Mouse (Mus musculus) liver, postnatal 0 days (tissue): ENCODE measurements at regions not wholly inside any gene's neighbourhood (a gene's known extent, or its start where the extent isn't known, plus 50 kb on each side); places are given as distances from the start of the nearest gene placed in this dataset.
A peak's percentile ranks its signal among the peaks of the same experiment; 100 is the strongest.

ENCODE experiments used
- ATAC-seq: fragments of 200-750 bp; cut with Nextera tagmentation; 2 replicates; pipeline ENCODE4 v1.8.0; 2017; ENCODE audit warnings: mild to moderate bottlenecking, moderate library complexity
- DNase-seq: peaks from one replicate; pipeline ENCODE4 v3.0.0-alpha.2; 2016
- H3K27ac ChIP-seq: fragments of 300-500 bp; sonication (generic); 2 replicates; pipeline ENCODE4 v1.5.1; 2014; ENCODE audit warnings: antibody characterized with exemption, moderate library complexity, mild to moderate bottlenecking, low read depth
- H3K27me3 ChIP-seq: fragments of 300-500 bp; sonication (generic); 2 replicates; pipeline ENCODE4 v1.6.1; 2014; ENCODE audit warnings: low read length, control low read depth, mixed read lengths; ENCODE audit not compliant: insufficient read depth
- H3K36me3 ChIP-seq: fragments of 300-500 bp; sonication (generic); replicated peaks from 2 replicates; pipeline ENCODE4 v1.6.1; 2014; ENCODE audit warnings: mild to moderate bottlenecking, control low read depth, low read length, moderate library complexity, mixed read lengths; ENCODE audit not compliant: insufficient read depth
- H3K4me1 ChIP-seq: fragments of 300-500 bp; sonication (generic); 2 replicates; pipeline ENCODE4 v1.6.1; 2014; ENCODE audit warnings: antibody characterized with exemption, mild to moderate bottlenecking, control low read depth; ENCODE audit not compliant: insufficient read depth
- H3K4me2 ChIP-seq: fragments of 300-500 bp; sonication (generic); 2 replicates; pipeline ENCODE4 v1.6.1; 2014; ENCODE audit warnings: low read depth, mild to moderate bottlenecking, low read length, moderate library complexity, mixed read lengths
- H3K4me3 ChIP-seq: fragments of 300-500 bp; sonication (generic); 2 replicates; pipeline ENCODE4 v1.5.1; 2014; ENCODE audit warnings: low read depth, low read length
- H3K9ac ChIP-seq: fragments of 300-500 bp; sonication (generic); replicated peaks from 2 replicates; pipeline ENCODE4 v1.6.1; 2014; ENCODE audit warnings: mild to moderate bottlenecking, moderate library complexity
- H3K9me3 ChIP-seq: fragments of 300-500 bp; sonication (generic); 2 replicates; pipeline ENCODE4 v1.6.1; 2016; ENCODE audit warnings: mild to moderate bottlenecking, control low read depth, low read length, mixed read lengths
- CTCF ChIP-seq: sonication (generic); IDR thresholded peaks from 2 replicates; pipeline ENCODE4 v1.5.1; 2016; ENCODE audit warnings: antibody characterized with exemption, low read depth
- EP300 ChIP-seq: IDR thresholded peaks from 2 replicates; pipeline ENCODE4 v1.6.1; 2016; ENCODE audit warnings: antibody characterized with exemption, low read depth, mild to moderate bottlenecking
- WGBS: fragments of 180-500 bp; shearing (Covaris S2); extraction: QIAGEN DNeasy Blood & Tissue Kit; methylation state at CpG from one replicate; pipeline ENCODE4 v1.1.7; 2014; ENCODE audit not compliant: insufficient replicate concordance; 5-methylcytosine and 5-hydroxymethylcytosine counted together

DNA sequence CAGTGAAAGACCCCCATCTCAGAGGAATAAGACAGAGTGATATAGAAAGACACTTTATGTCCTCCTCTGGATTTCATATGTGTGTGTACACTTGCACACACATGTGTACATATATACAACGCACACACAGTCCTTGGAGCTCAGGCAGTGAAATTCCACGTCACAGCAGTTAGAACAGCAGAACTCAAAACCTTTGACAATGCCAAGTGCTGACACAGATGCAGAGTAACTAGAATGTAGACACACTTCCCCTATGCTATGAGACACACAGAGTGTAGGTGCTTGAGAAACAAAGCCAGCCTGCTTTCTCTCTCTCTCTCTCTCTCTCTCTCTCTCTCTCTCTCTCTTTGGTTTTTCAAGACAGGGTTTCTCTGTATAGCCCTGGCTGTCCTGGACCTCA is 92.7 kb downstream of the Zfp36l2 start:
- whole genome bisulfite sequencing: 62% methylated on average over 2 of the region's 2 CpGs
- H3K4me3 ChIP-seq: no peak overlapping the region
- peaks cover 23% of the 10 kb centered on the region for H3K27me3 ChIP-seq
- no peak for TF ChIP-seq EP300
- TF ChIP-seq CTCF: no peak
- peaks cover 10% of the 10 kb centered on the region for H3K4me1 ChIP-seq
- no peak for ATAC-seq
- no peaks in the 10 kb centered on the region for H3K36me3 ChIP-seq
- H3K4me2 ChIP-seq: no peak overlapping the region
- no peak overlapping the region for H3K9ac ChIP-seq
- H3K27ac ChIP-seq: no peak overlapping the region
- no peaks in the 10 kb centered on the region for H3K9me3 ChIP-seq
- DNase-seq: no peak

DNA sequence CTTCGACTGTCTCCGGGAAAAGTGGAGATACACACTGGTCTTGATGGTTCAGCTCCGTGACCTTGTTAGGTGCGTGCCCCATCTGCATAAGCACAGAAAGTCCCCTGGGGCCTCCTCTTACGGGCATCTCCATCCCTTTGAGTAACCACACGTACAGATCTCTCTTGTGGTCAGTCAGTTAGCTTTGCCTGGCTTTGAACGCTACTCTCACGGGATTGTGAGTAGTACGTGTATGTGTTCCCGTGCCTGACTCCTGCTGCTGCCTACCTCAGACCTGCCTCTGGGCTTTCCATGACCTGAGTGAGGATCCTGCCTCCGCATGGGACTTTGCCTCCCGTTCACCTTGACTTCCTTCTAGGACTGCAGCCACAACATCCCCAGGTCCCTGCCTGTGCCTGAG is 101.4 kb downstream of the Zfp36l2 start:
- H3K36me3 ChIP-seq: no peaks in the 10 kb centered on the region
- TF ChIP-seq EP300 (no peak), CTCF (no peak)
- ATAC-seq (no peak), DNase-seq (no peak)
- H3K9ac ChIP-seq: no peak overlapping the region
- H3K27ac ChIP-seq: no peak overlapping the region
- H3K4me3 ChIP-seq: no peak overlapping the region
- H3K9me3 ChIP-seq: no peaks in the 10 kb centered on the region
- 79% methylated on average over 12 of the region's 12 CpGs for whole genome bisulfite sequencing
- H3K4me2 ChIP-seq: no peak overlapping the region
- peaks cover 20% of the 10 kb centered on the region for H3K4me1 ChIP-seq
- H3K27me3 ChIP-seq: no peaks in the 10 kb centered on the region

DNA sequence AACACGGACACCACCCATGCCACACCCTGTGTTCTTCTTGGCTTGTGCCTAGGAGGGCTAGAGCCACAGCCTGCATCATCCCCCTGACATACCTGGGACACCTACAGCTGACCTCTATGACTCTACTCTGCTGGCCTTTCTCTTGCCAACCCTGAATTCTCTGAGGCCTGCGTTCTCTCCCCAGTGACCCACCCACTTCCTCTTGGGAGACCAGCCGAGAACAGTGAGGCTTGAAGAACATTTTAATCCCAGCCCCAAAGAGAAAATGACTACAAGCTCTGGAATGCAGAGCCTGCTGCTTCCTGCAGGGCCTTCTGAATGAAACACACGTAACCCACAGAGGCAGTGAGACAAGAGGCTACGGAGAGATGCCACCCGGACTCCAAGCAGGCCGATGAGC is 102.0 kb downstream of the Zfp36l2 start:
- TF ChIP-seq EP300: no peak
- no peak for TF ChIP-seq CTCF
- no peak for DNase-seq
- 53% methylated on average over 7 of the region's 7 CpGs for WGBS
- no peaks in the 10 kb centered on the region for H3K36me3 ChIP-seq
- no peak overlapping the region for H3K4me2 ChIP-seq
- ATAC-seq: peak; percentile 27; the same call in 1 of the 2 replicates
- H3K4me3 ChIP-seq: no peak overlapping the region
- no peak overlapping the region for H3K9ac ChIP-seq
- no peaks in the 10 kb centered on the region for H3K27me3 ChIP-seq
- H3K9me3 ChIP-seq: no peaks in the 10 kb centered on the region
- H3K4me1 ChIP-seq: peaks cover 20% of the 10 kb centered on the region
- H3K27ac ChIP-seq: peak overlapping the region; percentile 39; the same call in 1 of the 2 replicates

DNA sequence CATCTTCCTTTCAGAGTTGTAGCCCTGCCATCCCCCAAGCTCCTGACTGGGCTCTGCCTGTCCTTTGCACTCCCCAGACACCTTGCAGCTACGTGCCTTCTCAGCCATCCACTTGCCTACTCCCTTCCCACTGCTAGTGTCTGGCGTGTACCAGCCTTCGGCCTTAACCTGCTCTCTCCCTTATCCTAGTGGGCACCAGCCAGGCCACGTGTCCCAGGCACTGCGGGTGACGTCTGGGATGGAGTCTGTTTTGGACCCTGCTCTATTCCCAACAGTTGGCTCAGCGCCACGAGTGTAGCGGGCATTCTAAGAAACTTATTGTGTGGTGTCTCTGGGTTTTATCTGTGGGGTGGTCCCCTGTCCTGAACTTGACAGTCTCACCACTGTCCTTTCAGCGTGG is 102.5 kb downstream of the Zfp36l2 start:
- Histone ChIP-seq H3K4me3 (no peak overlapping the region), H3K9ac (no peak overlapping the region), H3K36me3 (no peaks in the 10 kb centered on the region), H3K27ac (peak overlapping the region; percentile 34; the same call in 1 of the 2 replicates), H3K9me3 (no peaks in the 10 kb centered on the region), H3K27me3 (no peaks in the 10 kb centered on the region), H3K4me2 (no peak overlapping the region), H3K4me1 (peaks cover 20% of the 10 kb centered on the region)
- ATAC-seq (no peak), DNase-seq (no peak)
- TF ChIP-seq CTCF (no peak), EP300 (no peak)
- WGBS: 86% methylated on average over 10 of the region's 10 CpGs

DNA sequence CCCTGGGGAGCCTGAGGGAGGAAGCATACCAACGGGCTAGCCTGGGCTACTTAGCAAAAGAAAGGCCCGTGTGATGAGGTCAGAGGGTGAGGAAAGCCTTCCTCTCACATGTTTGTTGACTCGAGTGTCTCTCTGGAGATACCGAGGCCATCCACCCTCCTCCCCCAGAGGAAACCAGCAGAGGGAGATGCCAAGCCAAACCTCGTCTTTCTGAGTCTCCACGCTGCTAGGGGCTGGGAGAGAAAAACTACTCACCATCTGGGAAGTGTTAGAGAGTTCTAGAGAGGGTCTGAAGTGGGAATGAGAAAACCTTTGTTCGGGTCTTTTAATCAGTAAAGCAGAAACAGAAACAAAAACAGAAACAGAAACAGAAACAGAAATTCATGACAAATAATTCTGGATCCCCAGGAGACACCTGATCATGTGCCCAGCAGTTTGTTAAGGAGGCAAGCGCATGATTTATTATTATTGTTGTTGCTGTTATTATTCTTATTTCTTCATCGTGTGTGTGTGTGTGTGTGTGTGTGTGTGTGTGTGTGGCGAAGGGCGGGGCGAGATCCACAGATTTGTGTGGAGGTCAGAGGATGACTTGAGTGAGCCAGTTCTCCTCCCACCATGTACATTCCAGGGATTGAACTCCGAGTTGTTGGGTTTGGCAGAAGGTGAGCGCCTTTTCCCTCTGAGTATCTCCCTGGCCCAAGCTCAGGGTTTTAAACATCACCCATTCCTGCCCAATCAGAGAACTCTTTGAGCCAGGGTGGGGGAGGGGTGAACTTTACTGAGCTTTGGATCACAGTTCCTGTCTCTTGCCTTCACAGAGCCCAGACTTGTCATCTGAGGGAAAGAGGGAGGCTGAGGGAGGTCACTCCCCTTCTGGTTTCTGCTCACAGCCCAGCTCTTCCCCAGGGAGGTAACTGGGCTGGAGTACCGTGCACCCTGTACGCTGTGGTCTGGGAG is 104.2 kb downstream of the Zfp36l2 start:
- 0 out of 2 replicates have a peak, but pooled peaks have one; percentile 17 for ATAC-seq
- no peak for DNase-seq
- H3K4me3 ChIP-seq: no peak overlapping the region
- no peaks in the 10 kb centered on the region for H3K27me3 ChIP-seq
- no peaks in the 10 kb centered on the region for H3K9me3 ChIP-seq
- no peak overlapping the region for H3K9ac ChIP-seq
- H3K27ac ChIP-seq: peak overlapping the region; percentile 29; the same call in 1 of the 2 replicates
- H3K4me1 ChIP-seq: peaks cover 20% of the 10 kb centered on the region
- 66% methylated on average over 16 of the region's 16 CpGs for WGBS
- no peak overlapping the region for H3K4me2 ChIP-seq
- TF ChIP-seq CTCF (peak; percentile 13; the same call in 1 of the 2 replicates), EP300 (no peak)
- H3K36me3 ChIP-seq: no peaks in the 10 kb centered on the region

DNA sequence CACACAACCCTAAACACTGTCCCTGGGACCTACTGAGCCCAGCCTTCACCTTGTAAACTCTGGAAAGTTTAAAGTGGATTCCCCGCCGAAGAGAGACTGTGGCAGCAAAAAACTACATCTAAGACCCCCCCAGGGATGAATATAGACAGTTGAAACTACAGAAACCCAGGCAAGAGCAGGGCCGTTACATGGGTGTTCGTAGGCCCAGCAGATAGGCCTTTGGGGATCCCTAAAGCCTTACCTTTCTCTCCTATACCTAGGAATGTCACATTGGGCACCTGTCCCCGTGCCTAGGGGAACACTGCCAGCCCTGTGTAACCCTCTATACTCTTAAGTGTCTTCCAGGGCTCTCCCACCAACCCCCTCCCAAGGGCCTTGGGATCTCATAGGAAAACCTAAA is 105.2 kb downstream of the Zfp36l2 start:
- Histone ChIP-seq H3K4me1 (peaks cover 20% of the 10 kb centered on the region), H3K27ac (no peak overlapping the region), H3K36me3 (no peaks in the 10 kb centered on the region), H3K9ac (no peak overlapping the region), H3K4me2 (no peak overlapping the region), H3K9me3 (no peaks in the 10 kb centered on the region), H3K27me3 (no peaks in the 10 kb centered on the region), H3K4me3 (no peak overlapping the region)
- TF ChIP-seq CTCF: no peak
- no peak for TF ChIP-seq EP300
- ATAC-seq (no peak), DNase-seq (no peak)
- 86% methylated on average over 5 of the region's 5 CpGs for WGBS
